Mouse (Mus musculus): Measurements from ENCODE around the gene Sorcs2. TPM values are rescaled to one million over a fixed set of nuclear protein-coding genes. Genes with fewer than 3 reads are reported as not detected.

The Sorcs2 gene
- polyA plus RNA-seq, 1 experiment = 2.3 TPM

DNA sequence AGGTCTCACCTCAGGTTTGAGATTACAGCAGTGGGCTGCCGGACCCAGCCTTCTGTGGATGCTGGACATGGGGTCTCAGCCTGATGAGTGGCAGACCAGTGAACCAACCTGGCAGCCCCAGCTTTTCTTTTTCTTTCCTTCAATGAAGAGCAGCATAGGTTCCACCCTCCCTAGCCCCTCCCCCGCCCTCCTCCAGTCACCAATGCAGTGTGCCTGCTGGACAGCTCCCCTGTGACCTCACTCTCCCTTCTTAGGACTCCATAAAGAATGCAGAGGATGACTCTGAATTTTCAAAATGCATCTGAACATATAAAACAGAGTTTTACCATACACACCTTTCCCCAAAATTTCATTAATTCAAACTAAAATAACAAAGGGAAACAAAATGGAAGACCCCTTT, 33.8 kb upstream of the Sorcs2 start:
- H3K4me1 ChIP-seq (ENCODE audit: control insufficient read depth, insufficient read depth, insufficient read length) = peaks cover 2% of the 10 kb centered on the region; the same call in 1 of the 2 replicates
- DNase-seq (ENCODE audit: low read depth in 1 of 2, low spot score in 2 of 2) = no peak
- no peak overlapping the region for H3K27ac ChIP-seq (ENCODE audit: insufficient read depth, low read length)
- no peaks in the 10 kb centered on the region for H3K27me3 ChIP-seq (ENCODE audit: control insufficient read depth, insufficient read depth, low read length)
- 73% methylated on average over 2 of the region's 2 CpGs for WGBS
- no peaks in the 10 kb centered on the region for H3K36me3 ChIP-seq (ENCODE audit: control insufficient read depth, insufficient read depth, low read length)
- no peak for TF ChIP-seq POLR2A (IDR thresholded peaks at IDR 0.05; ENCODE audit: low read depth, low read length)
- no peak for TF ChIP-seq CTCF (IDR thresholded peaks at IDR 0.05; ENCODE audit: extremely low read depth, insufficient read depth, insufficient read length, insufficient replicate concordance)
- H3K4me3 ChIP-seq (ENCODE audit: extremely low read depth, insufficient read depth, insufficient read length) = no peak overlapping the region

- H3K36me3 ChIP-seq (ENCODE audit: control insufficient read depth, insufficient read depth, low read length) = no peaks in the 10 kb centered on the region
- WGBS = 78% methylated on average over 3 of the region's 3 CpGs
- H3K27ac ChIP-seq (ENCODE audit: insufficient read depth, low read length) = no peak overlapping the region
- H3K27me3 ChIP-seq (ENCODE audit: control insufficient read depth, insufficient read depth, low read length) = no peaks in the 10 kb centered on the region
- TF ChIP-seq CTCF (IDR thresholded peaks at IDR 0.05; ENCODE audit: extremely low read depth, insufficient read depth, insufficient read length, insufficient replicate concordance) (no peak), POLR2A (IDR thresholded peaks at IDR 0.05; ENCODE audit: low read depth, low read length) (no peak)
- DNase-seq (ENCODE audit: low read depth in 1 of 2, low spot score in 2 of 2) = no peak
- H3K4me1 ChIP-seq (ENCODE audit: control insufficient read depth, insufficient read depth, insufficient read length) = peaks cover 2% of the 10 kb centered on the region; the same call in 1 of the 2 replicates
- H3K4me3 ChIP-seq (ENCODE audit: extremely low read depth, insufficient read depth, insufficient read length) = no peak overlapping the region
Measured at GRCm38 (mm10) chr5:36429551-36429950, 31.6 kb upstream of the Sorcs2 start.

- Histone ChIP-seq H3K4me1 (ENCODE audit: control insufficient read depth, insufficient read depth, insufficient read length) (no peaks in the 10 kb centered on the region), H3K27me3 (ENCODE audit: control insufficient read depth, insufficient read depth, low read length) (no peaks in the 10 kb centered on the region), H3K27ac (ENCODE audit: insufficient read depth, low read length) (no peak overlapping the region), H3K4me3 (ENCODE audit: extremely low read depth, insufficient read depth, insufficient read length) (no peak overlapping the region), H3K36me3 (ENCODE audit: control insufficient read depth, insufficient read depth, low read length) (no peaks in the 10 kb centered on the region)
- 29% methylated on average over 11 of the region's 11 CpGs for WGBS
- TF ChIP-seq CTCF (IDR thresholded peaks at IDR 0.05; ENCODE audit: extremely low read depth, insufficient read depth, insufficient read length, insufficient replicate concordance) = no peak
- no peak for TF ChIP-seq POLR2A (IDR thresholded peaks at IDR 0.05; ENCODE audit: low read depth, low read length)
- no peak for DNase-seq (ENCODE audit: low read depth in 1 of 2, low spot score in 2 of 2)
Measured at GRCm38 (mm10) chr5:36427831-36428230, 29.9 kb upstream of the Sorcs2 start.

DNA sequence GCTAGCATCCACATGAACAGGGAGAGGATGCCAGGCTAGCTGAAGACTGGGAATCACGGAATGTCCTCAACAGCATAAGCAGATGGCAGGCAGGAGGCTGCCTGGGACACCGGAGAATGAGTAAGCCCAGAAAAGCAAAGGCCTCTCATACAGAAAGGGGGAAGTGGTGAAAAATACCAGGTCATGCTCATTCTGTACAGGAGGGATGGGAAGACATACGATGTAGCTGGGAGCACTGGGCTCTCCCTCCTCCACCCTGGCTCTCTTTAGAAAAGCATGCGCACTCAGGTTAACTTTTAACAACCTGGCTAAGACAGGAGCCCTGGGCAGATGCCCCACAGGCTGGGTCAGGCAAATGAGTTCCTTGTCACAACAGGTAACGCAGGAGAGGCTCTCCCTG, 28.5 kb upstream of the Sorcs2 start:
- no peak for DNase-seq (ENCODE audit: low read depth in 1 of 2, low spot score in 2 of 2)
- H3K4me3 ChIP-seq (ENCODE audit: extremely low read depth, insufficient read depth, insufficient read length) = no peak overlapping the region
- H3K4me1 ChIP-seq (ENCODE audit: control insufficient read depth, insufficient read depth, insufficient read length) = no peaks in the 10 kb centered on the region
- no peak for TF ChIP-seq CTCF (IDR thresholded peaks at IDR 0.05; ENCODE audit: extremely low read depth, insufficient read depth, insufficient read length, insufficient replicate concordance)
- TF ChIP-seq POLR2A (IDR thresholded peaks at IDR 0.05; ENCODE audit: low read depth, low read length) = no peak
- H3K36me3 ChIP-seq (ENCODE audit: control insufficient read depth, insufficient read depth, low read length) = no peaks in the 10 kb centered on the region
- WGBS = 43% methylated on average over 5 of the region's 5 CpGs
- no peak overlapping the region for H3K27ac ChIP-seq (ENCODE audit: insufficient read depth, low read length)
- H3K27me3 ChIP-seq (ENCODE audit: control insufficient read depth, insufficient read depth, low read length) = no peaks in the 10 kb centered on the region

DNA sequence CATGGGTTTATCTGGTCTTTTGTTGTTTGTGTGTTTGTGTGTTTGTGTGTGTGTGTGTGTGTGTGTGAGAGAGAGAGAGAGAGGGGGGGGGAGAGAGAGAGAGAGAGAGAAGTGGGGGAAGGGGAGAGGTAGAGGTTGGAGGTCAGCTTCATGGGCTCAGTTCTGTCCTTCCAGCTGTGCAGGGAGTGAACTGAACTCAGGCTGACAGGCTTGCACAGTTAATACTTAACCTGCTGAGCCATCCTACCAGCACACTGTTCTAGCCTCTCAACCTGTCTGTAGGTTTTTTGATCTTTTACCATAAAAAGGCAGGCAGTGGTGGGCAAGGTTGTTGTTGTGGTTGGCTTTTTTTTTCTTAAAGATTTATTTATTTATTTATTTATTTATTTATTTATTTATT, 26.7 kb upstream of the Sorcs2 start:
- H3K36me3 ChIP-seq (ENCODE audit: control insufficient read depth, insufficient read depth, low read length) = no peaks in the 10 kb centered on the region
- H3K27ac ChIP-seq (ENCODE audit: insufficient read depth, low read length) = no peak overlapping the region
- DNase-seq (ENCODE audit: low read depth in 1 of 2, low spot score in 2 of 2) = no peak
- H3K4me3 ChIP-seq (ENCODE audit: extremely low read depth, insufficient read depth, insufficient read length) = no peak overlapping the region
- H3K27me3 ChIP-seq (ENCODE audit: control insufficient read depth, insufficient read depth, low read length) = no peaks in the 10 kb centered on the region
- H3K4me1 ChIP-seq (ENCODE audit: control insufficient read depth, insufficient read depth, insufficient read length) = no peaks in the 10 kb centered on the region
- TF ChIP-seq POLR2A (IDR thresholded peaks at IDR 0.05; ENCODE audit: low read depth, low read length) = no peak
- no peak for TF ChIP-seq CTCF (IDR thresholded peaks at IDR 0.05; ENCODE audit: extremely low read depth, insufficient read depth, insufficient read length, insufficient replicate concordance)

DNA sequence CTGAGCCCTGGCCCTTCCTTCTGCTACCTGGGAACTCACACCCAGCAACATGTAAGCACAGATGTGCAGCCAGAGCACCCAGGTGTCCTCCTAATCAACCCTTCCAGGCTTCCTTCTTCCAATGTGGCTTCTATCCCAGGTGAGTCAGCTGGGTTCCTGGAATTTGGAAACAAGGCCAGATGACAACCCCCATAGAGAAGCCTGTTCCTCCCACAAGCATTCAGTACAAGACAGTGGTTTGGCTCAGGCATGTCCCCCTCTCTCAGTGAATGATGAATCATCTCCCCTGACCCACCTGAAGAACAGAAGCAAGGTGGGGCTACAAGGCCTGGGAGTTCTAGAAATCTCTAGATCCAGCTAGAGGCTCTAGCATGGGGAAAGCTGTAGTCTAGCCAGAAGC, 24.8 kb upstream of the Sorcs2 start:
- Histone ChIP-seq H3K27ac (ENCODE audit: insufficient read depth, low read length) (no peak overlapping the region), H3K36me3 (ENCODE audit: control insufficient read depth, insufficient read depth, low read length) (no peaks in the 10 kb centered on the region), H3K27me3 (ENCODE audit: control insufficient read depth, insufficient read depth, low read length) (no peaks in the 10 kb centered on the region), H3K4me1 (ENCODE audit: control insufficient read depth, insufficient read depth, insufficient read length) (no peaks in the 10 kb centered on the region), H3K4me3 (ENCODE audit: extremely low read depth, insufficient read depth, insufficient read length) (no peak overlapping the region)
- no peak for DNase-seq (ENCODE audit: low read depth in 1 of 2, low spot score in 2 of 2)
- TF ChIP-seq CTCF (IDR thresholded peaks at IDR 0.05; ENCODE audit: extremely low read depth, insufficient read depth, insufficient read length, insufficient replicate concordance) = no peak
- TF ChIP-seq POLR2A (IDR thresholded peaks at IDR 0.05; ENCODE audit: low read depth, low read length) = no peak

- Histone ChIP-seq H3K27me3 (ENCODE audit: control insufficient read depth, insufficient read depth, low read length) (no peaks in the 10 kb centered on the region), H3K4me3 (ENCODE audit: extremely low read depth, insufficient read depth, insufficient read length) (no peak overlapping the region), H3K4me1 (ENCODE audit: control insufficient read depth, insufficient read depth, insufficient read length) (no peaks in the 10 kb centered on the region), H3K27ac (ENCODE audit: insufficient read depth, low read length) (no peak overlapping the region), H3K36me3 (ENCODE audit: control insufficient read depth, insufficient read depth, low read length) (no peaks in the 10 kb centered on the region)
- 85% methylated on average over 3 of the region's 3 CpGs for WGBS
- no peak for TF ChIP-seq CTCF (IDR thresholded peaks at IDR 0.05; ENCODE audit: extremely low read depth, insufficient read depth, insufficient read length, insufficient replicate concordance)
- TF ChIP-seq POLR2A (IDR thresholded peaks at IDR 0.05; ENCODE audit: low read depth, low read length) = no peak
- DNase-seq (ENCODE audit: low read depth in 1 of 2, low spot score in 2 of 2) = no peak
Measured at GRCm38 (mm10) chr5:36419861-36420260, 21.9 kb upstream of the Sorcs2 start.

Data from spleen, adult 2 months (tissue).